Mouse (Mus musculus) CH12.LX (cell line): ENCODE data around the gene Rpl34.

Experiments used
- CHD1 ChIP-seq: IDR thresholded peaks from 2 replicates; pipeline ENCODE4 v1.6.1; 2012; ENCODE audit warnings: low read depth, low read length, improper control_type of control experiment, inconsistent platforms
- CTCF ChIP-seq, 2 experiments: IDR thresholded peaks in 1 of 2; conservative IDR thresholded peaks in 1 of 2; 2 replicates each; pipeline ENCODE4 v1.5.1; 2011 to 2012; ENCODE audit warnings: low read depth in 2 of 2, low read length in 2 of 2, improper control_type of control experiment in 1 of 2, inconsistent platforms in 1 of 2, mild to moderate bottlenecking in 1 of 2, moderate library complexity in 1 of 2
- ETS1 ChIP-seq: conservative IDR thresholded peaks from 2 replicates; pipeline ENCODE4 v1.6.1; 2012; ENCODE audit warnings: low read depth, mild to moderate bottlenecking, inconsistent platforms, low read length, improper control_type of control experiment, moderate library complexity
- POLR2A ChIP-seq: IDR thresholded peaks from 2 replicates; pipeline ENCODE4 v1.6.1; 2011; ENCODE audit warnings: low read depth, mild to moderate bottlenecking, improper control_type of control experiment, low read length
- RAD21 ChIP-seq: IDR thresholded peaks from 2 replicates; pipeline ENCODE4 v1.6.1; 2011; ENCODE audit warnings: low read depth, mild to moderate bottlenecking, low read length, improper control_type of control experiment, moderate library complexity
- USF1 ChIP-seq: IDR thresholded peaks from 2 replicates; pipeline ENCODE4 v1.6.1; 2014; ENCODE audit warnings: low read depth, mild to moderate bottlenecking, inconsistent platforms, low read length, improper control_type of control experiment
- ZNF384 ChIP-seq: IDR thresholded peaks from 2 replicates; pipeline ENCODE4 v1.6.1; 2012; ENCODE audit warnings: low read depth, low read length, improper control_type of control experiment, inconsistent platforms

GRCm38 (mm10) chr3:130683836-130684235, 46.4 kb downstream of the Rpl34 start:
- no peak for TF ChIP-seq CTCF (conservative IDR thresholded peaks at IDR 0.05 in 1 of 2, IDR thresholded peaks at IDR 0.05 in 1 of 2; ENCODE audit: low read depth in 2 of 2, low read length in 2 of 2)
- TF ChIP-seq POLR2A = no peak
- no peak for TF ChIP-seq RAD21
- no peak for TF ChIP-seq ETS1
- TF ChIP-seq CHD1 = no peak
- TF ChIP-seq USF1 = no peak
- no peak for TF ChIP-seq ZNF384
